Comparison of ENCODE assay signal across 13 mouse cellular contexts in the genomic region with DNA sequence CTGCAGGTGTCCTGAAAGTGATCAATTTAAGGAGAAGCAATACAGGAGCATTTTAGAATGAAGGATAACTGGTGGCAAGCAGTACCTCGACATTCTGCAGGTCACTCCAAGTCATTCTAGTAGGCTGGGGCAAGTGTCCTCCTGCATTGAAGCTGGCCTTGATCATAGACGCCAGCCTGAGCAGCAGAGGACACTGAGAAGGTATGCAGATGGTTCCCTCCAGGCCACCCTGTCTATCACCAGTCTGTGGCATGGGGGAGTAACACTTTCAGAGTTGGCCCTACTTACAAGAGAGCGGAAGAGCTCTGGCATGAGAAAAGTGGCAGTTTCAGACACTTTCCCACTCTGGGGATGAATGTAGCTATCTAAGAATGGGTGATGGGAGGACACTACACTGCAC.
"Had no signal": no experiment of that assay in that cellular context is flagged by ENCODE, and none has a peak within 500 bp of the region (broad histone marks: within the 10 kb centered on the region; RNA-seq: fewer than 3 reads in every experiment).

No protein-coding gene starts in this region.

- H3K36me3 ChIP-seq: limb, embryonic 15.5 days; midbrain, embryonic 12.5 days; stomach, embryonic 15.5 days had no signal

- H3K4me2 ChIP-seq: limb, embryonic 15.5 days; midbrain, embryonic 12.5 days; stomach, embryonic 15.5 days had no signal

- H3K4me3 ChIP-seq: limb, embryonic 15.5 days; midbrain, embryonic 12.5 days; stomach, embryonic 15.5 days had no signal

- H3K27me3 ChIP-seq: limb, embryonic 15.5 days; midbrain, embryonic 12.5 days; stomach, embryonic 15.5 days had no signal

- H3K9me3 ChIP-seq: limb, embryonic 15.5 days; midbrain, embryonic 12.5 days; stomach, embryonic 15.5 days had no signal

- H3K27ac ChIP-seq: kidney, postnatal 0 days; limb, embryonic 15.5 days; midbrain, embryonic 12.5 days; stomach, embryonic 15.5 days had no signal

- ATAC-seq: midbrain, embryonic 16.5 days had no signal

- DNase-seq: kidney, adult 8-10 months; kidney, postnatal 36 days; layer of hippocampus, adult 9-11 months; layer of hippocampus, postnatal 36 days; lung, adult 18-20 months; right cerebral cortex, postnatal 14 days; thymus, adult 2 months; thymus, postnatal 25 days had no signal

- H3K9ac ChIP-seq: limb, embryonic 15.5 days; midbrain, embryonic 12.5 days; stomach, embryonic 15.5 days had no signal
